Mouse (Mus musculus) splenic B cell, adult 2 months (primary cell): ENCODE measurements around the gene Gm20388.

ENCODE experiments used
- DNase-seq: peaks from one replicate; pipeline ENCODE4 v3.0.0-alpha.2; 2011; ENCODE audit warnings: low read depth, low spot score
- H3K27me3 ChIP-seq: 2 replicates; pipeline ENCODE4 v1.6.1; 2012; ENCODE audit warnings: mild to moderate bottlenecking, low read length, moderate library complexity, mixed read lengths; ENCODE audit not compliant: control insufficient read depth, poor library complexity, insufficient read depth, severe bottlenecking
- H3K36me3 ChIP-seq: 2 replicates; pipeline ENCODE4 v1.6.1; 2012; ENCODE audit warnings: mild to moderate bottlenecking, low read length, moderate library complexity, mixed read lengths; ENCODE audit not compliant: control insufficient read depth, poor library complexity, insufficient read depth, severe bottlenecking

Gene Gm20388

GRCm38 (mm10) chr8:120475462-120476201 lies 565.0 kb downstream of the Gm20388 start:
- DNase-seq: peak; percentile 57
- 0 out of 2 replicates have a peak, but pooled peaks cover 2% of the 10 kb centered on the region for H3K27me3 ChIP-seq
- no peaks in the 10 kb centered on the region for H3K36me3 ChIP-seq

DNA sequence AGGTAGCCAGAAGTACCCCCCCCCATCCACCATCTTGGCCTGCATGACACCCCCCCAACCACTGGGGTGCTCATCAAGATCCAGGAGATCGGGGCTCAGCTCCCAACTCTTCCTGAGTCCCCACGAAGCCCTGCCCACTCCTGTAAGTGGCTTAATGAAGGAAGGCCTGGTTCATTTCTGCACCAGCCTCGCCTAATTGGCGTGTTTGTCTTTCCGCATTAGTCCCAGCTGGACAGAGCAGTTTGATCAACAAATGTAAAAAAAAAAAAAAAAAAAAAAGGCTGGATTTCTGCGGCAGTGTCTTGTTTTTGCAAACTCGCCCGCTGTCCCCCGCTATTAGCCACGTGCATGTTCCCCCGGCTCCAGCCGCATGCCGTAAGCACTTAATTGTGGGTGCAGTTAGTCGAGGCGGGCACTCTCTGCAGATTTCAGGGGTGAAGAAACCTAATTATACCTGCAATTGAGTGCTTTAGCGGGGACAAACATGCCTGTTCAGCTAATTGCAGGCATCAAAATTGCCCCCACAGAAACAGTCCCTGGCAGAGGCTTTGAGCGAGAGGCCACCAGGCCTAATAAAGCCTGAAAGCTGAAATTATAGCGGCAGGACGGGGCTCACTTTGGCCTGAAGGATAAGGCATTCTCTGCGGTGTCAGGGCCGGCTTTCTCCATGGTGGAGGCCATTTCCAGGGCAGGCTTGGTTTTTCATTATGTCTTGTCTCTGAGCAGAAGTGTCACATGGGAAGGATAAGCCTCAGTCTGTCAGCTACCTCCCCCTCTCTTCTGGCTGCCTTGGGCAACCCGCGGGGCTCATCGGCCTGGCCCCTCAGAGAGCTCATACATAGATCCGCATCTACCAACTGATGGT lies 566.3 kb downstream of the Gm20388 start:
- Histone ChIP-seq H3K27me3 (0 out of 2 replicates have a peak, but pooled peaks cover 2% of the 10 kb centered on the region), H3K36me3 (no peaks in the 10 kb centered on the region)
- no peak for DNase-seq

DNA sequence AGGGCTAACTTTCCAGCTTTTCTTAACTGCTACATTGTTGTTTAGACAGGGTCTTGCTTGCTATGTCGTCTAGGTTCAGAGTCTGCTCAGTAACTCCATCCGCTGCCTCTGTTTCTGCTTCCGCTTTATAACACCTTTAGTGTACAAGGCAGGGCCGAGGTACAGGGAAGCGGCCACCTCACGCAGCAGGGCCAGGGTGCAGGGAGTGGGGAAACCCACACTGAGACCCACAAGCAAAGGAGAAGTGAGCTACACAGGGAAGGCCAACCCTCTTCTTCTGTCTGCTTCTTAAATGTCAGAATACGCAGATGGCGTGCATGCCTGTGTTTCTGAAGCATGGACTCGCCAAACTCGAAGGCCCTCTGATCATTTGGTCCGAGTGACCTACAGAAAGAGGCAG lies 568.1 kb downstream of the Gm20388 start:
- Histone ChIP-seq H3K27me3 (0 out of 2 replicates have a peak, but pooled peaks cover under 1% of the 10 kb centered on the region), H3K36me3 (no peaks in the 10 kb centered on the region)
- DNase-seq: no peak

GRCm38 (mm10) chr8:120479691-120480090 lies 569.0 kb downstream of the Gm20388 start:
- no peaks in the 10 kb centered on the region for H3K27me3 ChIP-seq
- DNase-seq: no peak
- H3K36me3 ChIP-seq: no peaks in the 10 kb centered on the region

- H3K36me3 ChIP-seq: no peaks in the 10 kb centered on the region
- no peaks in the 10 kb centered on the region for H3K27me3 ChIP-seq
- no peak for DNase-seq
Observed at GRCm38 (mm10) chr8:120482015-120482689, 571.5 kb downstream of the Gm20388 start.

DNA sequence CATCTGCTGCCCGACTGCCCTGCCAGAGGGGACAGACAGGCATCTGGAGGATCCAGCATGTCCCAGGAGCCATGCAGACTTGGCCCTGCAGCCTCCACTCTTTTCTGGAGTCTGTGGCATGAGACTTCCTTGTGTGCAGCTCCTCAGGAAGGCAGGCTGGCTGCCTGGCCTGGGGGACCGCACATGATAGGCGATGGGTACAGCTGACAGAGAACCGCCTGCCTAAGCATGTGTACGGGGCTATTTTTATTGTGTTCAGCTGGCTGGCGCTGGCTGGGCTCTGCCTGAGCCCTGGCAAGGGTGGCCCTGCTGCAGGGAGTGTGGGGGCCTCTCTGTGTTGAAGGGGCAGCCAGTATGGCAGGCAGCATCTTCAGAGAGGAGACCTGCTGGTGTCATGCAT lies 573.8 kb downstream of the Gm20388 start:
- H3K27me3 ChIP-seq: no peaks in the 10 kb centered on the region
- DNase-seq: no peak
- no peaks in the 10 kb centered on the region for H3K36me3 ChIP-seq

- peak; percentile 15 for DNase-seq
- Histone ChIP-seq H3K27me3 (no peaks in the 10 kb centered on the region), H3K36me3 (no peaks in the 10 kb centered on the region)
Observed at GRCm38 (mm10) chr8:120485116-120485515, 574.5 kb downstream of the Gm20388 start.

GRCm38 (mm10) chr8:120485551-120486476 lies 575.2 kb downstream of the Gm20388 start:
- H3K36me3 ChIP-seq: no peaks in the 10 kb centered on the region
- DNase-seq: peak; percentile 19
- H3K27me3 ChIP-seq: no peaks in the 10 kb centered on the region

- DNase-seq: peak; percentile 92
- Histone ChIP-seq H3K27me3 (no peaks in the 10 kb centered on the region), H3K36me3 (no peaks in the 10 kb centered on the region)
Observed at GRCm38 (mm10) chr8:120486477-120487376, 576.1 kb downstream of the Gm20388 start.

GRCm38 (mm10) chr8:120487377-120487728 lies 576.7 kb downstream of the Gm20388 start:
- Histone ChIP-seq H3K36me3 (no peaks in the 10 kb centered on the region), H3K27me3 (no peaks in the 10 kb centered on the region)
- DNase-seq: peak; percentile 58

- H3K27me3 ChIP-seq: no peaks in the 10 kb centered on the region
- DNase-seq: peak; percentile 78
Observed at GRCm38 (mm10) chr8:120487729-120488510, 577.3 kb downstream of the Gm20388 start.

DNA sequence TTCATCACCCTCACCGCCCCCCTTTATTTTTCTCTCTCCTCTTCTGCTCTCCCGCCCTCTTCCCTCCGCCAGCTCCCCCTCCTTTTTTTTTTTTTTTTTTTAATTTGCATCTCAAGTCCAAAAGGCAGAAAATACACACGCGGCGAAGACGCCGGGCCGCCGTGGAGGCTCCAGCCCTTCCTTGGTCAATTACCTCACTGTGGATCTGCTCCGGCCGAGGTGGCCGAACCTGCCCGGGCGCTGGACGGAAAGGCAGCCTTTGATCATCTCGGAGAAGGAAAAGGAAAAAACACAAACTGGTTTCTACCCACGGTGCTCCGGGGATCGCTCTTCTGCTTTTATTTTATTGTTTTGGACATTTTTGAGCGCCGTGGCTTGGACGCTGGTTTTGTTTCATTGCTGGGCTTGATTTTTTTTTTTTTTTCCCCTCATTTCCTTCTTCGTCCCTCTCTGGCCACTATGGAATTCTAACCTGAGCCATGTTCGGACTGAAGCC lies 578.0 kb downstream of the Gm20388 start:
- DNase-seq: peak; percentile 50
- Histone ChIP-seq H3K27me3 (no peaks in the 10 kb centered on the region), H3K36me3 (no peaks in the 10 kb centered on the region)

More at GRCm38 (mm10) chr8:120487729-120488510, 577.3 kb downstream of the Gm20388 start:
- H3K36me3 ChIP-seq: no peaks in the 10 kb centered on the region
